Mouse (Mus musculus) gonadal fat pad, adult 2 months (tissue): ENCODE measurements around the gene Rnf11. TPM values are rescaled to one million over a fixed set of nuclear protein-coding genes. Genes with fewer than 3 reads are reported as not detected.

ENCODE experiments used
- DNase-seq: peaks from one replicate; pipeline ENCODE4 v3.0.0-alpha.2; 2012; ENCODE audit warnings: low read depth
- polyA plus RNA-seq: library from polyadenylated mRNA; depleted of rRNA; stranded (reverse); fragments of >200 nt; gene quantifications from 2 replicates; pipeline ENCODE4 v1.2.3, GENCODE M21; 2012; rRNA removed

Rnf11 gene
- polyA plus RNA-seq: 71.7 and 81.2 TPM in 2 replicates

DNA sequence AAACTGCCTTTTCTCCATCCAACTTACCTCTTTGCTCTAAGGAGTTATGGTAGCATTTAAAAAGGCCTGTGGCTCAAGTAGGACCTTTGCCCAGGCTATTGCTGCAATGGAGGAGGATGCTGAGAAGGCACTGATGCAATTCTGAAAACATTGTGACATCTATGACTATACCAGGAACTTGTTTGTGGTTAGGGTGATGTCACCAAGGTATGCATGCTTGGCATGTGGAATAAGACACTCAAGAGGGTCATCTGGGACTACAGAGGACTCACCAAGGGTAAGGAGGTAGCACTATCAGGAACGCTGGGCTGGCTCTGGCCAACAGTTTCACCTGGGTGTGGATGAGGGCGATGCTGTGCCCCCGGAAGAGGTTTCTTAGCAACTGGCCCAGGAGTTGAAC is at the start of gene Rnf11:
Rnf11 (minus strand) TSS at position 108 of the 400 bp plus-strand sequence.
- no peak for DNase-seq

DNA sequence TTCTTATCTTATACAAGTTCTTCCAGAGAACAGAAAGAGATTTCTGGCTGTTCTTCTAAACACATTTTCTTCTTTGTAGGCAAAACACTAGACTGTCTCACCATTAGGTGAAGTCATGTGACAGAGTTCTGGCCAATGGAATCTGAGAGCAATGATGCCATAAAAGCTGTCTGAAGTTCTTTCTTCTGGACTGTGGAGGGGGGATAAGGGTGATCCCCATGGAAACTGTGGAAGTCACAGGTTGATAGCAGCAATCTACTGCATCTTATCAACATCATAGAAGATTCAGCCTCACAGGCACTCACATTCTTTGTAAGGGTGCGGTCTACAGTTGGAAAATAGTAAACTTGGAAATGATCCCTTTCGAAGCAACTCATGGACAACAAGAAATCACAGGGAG is 46.6 kb upstream of the Rnf11 start, which contains the start of gene 4930522H14Rik:
4930522H14Rik (minus strand) TSS at position 187 of the 400 bp plus-strand sequence.
- no peak for DNase-seq

DNA sequence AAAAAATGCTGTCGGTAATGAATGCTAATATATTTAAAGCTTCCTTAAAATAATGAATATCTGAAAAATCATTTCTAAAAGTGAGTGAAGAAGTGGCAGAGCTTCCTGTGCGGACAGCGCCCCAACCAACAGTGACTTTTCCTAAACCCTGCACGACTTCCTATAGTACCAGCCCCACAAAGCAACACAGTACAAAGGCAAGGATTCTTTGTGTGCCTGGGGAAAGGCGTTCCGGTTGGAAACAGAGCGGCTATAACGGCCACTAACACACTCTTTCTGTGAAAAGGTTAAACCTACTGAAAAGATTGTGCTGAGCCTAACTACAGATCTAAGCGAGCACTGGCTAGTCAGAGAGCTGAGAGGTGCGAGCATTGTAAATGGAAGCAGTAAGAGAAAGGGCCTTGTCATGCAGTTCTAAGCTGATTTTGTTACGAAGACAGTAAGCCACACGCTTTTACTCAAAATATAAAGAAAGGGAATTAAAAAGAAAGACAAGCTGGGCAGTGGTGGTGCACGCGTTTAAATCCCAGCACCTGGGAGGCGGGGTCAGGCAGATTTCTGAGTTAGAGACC is 45.8 kb upstream of the Rnf11 start:
- no peak for DNase-seq

DNA sequence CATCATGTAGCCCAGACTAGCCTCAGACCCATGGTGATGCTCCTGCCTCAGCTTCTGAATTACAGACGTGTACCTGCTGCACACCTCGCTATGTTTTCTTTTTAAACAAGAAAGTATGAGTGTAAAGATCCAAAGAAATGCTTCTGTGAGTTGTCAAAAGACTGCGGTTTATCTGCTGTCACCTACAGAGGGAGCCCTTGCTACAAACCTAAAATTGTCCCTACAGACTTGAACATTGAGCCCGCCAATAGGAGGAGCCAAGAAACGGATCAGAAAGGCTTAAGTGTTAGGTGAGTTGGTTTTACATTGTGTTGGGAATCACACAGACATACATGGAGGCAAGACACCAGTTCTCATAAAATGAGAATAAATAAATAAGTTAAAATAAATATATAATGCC is 20.4 kb upstream of the Rnf11 start:
- DNase-seq: peak; percentile 42

DNA sequence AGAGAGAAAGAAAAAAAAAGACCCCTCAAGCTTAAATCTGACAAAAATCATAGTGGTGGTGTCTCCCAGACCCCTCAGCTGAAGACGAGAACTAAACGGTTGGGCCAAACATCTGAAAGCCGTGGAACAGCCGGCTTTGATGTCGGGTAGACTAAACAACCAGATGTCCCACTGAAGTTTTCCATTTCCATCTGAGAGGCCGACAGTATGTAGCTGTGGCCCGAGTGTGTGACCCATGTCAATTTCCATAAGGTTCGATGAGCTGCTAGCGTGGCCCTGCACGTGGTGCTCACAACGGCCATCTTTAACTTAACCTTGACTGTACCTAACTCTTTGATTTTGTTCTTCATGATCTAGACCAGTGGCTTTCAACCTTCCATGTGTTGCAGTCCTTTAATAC is 13.9 kb upstream of the Rnf11 start:
- DNase-seq: no peak

DNA sequence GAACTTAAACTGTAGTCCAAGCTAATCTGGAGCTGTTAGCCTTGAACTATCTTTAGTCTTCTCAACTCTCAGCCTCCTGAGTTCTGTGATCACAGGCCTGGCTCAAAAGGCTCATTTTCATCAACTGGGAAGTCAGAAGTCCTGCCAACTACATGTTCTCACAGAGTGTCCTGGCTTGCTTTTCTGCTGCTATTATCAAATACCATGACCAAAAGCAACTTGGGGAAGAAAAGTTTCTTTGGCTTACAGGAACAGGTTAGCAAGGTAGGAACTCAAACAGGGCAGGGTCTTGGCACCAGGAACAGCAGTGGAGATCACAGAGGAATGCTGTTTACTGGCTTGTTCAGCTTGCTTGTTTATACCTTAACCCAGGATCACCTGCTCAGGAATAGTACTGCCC is 9.1 kb upstream of the Rnf11 start:
- DNase-seq: no peak

DNA sequence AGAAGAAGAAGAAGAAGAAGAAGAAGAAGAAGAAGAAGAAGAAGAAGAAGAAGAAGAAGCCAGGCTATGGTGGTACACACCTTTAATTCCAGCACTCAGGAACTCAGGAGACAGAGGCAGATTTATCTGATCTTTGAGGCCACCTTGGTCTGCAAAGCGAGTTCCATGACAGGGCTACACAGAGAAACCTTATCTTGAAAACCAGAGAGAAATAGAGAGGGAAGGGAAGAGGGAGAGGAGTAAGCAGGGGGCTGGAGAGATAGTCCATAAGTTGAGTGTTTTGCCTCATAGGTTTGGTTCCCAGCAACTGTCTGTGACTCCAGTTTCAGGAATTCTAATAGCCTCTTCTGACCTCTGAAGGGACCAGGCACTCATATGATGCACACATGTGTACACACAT is 4.3 kb upstream of the Rnf11 start:
- no peak for DNase-seq

DNA sequence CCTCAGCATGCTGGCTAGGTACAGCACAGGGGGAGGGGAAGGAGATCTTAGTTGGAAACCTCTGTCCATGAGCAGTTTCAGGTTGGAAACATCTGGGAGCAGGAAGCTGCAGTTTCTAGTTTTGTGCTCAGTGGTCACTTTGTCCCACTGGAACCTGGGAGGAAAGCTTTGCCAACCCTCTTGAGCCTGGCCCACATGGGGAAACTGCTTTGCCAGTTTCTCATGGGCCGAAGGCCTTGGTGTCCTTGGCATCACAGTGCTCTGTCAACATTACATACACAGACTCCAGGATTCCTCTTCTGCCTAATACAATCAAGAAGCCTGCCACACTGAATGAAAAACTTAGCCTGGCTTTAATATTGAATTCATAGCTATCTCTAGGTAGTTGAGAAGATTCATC is 1.8 kb downstream of the Rnf11 start:
- DNase-seq: no peak

DNA sequence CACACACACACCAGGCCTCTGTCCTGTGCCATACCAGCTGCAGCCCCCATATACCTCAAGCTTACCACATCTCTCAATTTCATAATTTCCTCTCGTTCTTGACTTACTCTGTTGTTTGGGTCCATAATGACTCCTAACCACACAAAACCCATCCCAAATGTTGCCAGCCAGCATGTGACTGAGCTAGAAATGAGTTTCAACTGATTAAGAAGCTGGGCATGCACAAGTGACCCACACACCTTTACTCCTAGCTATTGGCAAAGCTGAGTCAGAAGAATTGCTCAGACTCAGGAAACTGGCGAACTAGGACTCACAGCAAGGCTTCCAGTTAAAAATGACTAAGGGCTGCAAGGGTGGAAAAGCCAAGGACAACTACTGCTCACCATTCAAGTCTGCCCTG is 3.1 kb downstream of the Rnf11 start:
- no peak for DNase-seq

DNA sequence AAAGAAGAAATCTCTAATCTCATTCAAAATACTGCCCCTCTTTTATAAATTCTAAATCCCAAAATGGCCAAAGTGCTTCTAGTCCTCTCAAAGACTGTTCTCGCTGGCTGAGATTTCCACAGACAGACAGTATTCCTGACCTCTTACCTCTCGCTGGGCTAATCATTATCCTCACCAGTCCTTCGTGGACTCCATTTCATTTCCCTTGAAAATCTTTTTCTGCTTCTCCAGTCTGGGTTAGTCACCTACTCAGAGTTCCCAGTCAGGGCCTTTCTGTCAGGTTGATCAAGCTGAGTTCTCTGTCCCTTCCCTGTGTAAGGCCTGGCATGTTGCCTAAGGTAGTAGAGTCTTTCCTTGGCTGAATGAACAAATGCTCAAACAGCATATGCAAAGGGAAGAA is 7.1 kb downstream of the Rnf11 start:
- DNase-seq: no peak

DNA sequence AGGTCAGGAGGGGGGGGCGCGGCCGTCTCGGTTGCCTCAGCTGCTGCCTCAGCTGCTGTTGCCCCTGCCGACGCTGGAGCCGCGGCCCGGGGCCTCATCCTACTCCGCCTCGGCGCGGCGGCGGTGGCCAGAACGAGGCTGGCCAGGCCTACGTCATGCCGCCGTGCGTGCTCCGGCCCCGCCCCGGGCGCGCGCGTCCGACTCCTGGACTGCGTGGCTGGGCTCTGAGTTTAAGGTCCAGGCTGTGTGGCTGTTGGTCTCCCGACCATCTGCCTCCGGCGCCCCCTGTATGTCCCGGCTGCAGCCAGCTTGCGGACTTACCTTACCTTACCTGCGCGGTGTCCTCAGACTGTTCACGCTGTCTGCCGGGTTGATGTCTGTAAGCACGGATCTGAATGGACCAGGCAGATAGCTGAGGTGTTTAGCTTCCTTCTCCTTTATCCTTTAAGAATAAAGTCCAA is 7.9 kb downstream of the Rnf11 start:
- DNase-seq: no peak

DNA sequence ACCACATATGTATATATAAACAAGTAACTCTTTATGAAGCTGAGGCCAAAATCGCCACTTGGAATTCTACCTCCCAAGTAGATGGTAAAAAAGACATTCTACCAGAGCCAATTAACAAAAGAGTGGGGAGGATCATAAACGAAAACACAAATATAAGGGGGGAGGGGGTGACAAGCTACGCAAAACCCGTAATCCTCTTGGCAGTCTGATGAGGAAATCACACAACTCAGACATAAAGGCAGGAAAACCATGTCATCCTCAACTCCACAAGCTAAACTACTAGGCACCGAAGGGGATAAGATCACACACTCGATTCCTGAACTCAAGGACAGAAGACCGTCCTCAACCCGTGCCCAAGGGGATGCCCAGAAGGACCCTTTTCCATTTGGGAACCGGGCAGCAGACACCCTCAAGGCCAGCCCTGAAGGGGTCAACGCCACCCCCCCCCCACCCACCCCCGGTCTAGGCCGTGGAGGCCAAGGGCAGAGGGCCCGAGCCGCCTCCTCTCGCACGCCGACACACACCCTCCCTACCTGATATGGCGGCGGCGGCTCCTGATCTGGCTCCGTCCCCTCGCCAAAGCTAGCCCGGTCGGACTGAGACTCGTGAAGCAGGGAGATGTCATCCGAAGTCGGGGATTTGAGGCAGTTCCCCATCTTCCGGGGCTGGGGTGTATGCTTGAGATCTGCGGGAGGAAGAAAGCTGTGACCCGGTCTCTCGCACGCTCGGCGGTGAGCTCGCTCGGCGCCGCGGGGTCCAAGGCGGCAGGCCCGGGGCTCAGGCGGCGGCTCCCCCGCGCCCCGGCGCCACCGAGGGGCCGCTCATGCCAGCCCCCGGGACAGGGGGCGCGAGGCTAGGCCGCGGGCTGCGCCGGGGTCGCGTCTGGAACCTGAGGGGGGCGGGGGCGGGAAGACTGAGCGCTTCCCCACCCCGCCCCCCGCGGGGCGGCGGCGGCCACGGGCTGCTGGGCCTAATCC is 8.7 kb downstream of the Rnf11 start:
- no peak for DNase-seq

DNA sequence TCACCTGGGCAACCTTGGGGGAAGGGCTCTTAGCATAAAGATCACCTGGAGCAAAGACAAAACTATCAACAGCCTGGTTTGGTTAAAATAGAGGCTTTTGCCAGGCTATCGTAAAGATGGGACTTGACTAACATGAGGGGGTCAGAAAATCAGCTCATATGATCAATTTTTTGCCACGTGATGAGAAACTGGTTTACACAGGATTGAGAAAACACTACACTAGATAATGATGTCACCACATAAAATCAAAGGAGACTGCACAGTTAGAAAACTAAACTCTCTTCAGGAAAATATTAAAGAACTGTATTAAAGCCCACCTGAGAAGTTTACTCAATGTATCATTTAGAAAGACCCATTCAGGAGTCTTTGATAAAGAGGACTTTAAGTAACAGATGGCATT is 9.4 kb downstream of the Rnf11 start:
- DNase-seq: no peak

DNA sequence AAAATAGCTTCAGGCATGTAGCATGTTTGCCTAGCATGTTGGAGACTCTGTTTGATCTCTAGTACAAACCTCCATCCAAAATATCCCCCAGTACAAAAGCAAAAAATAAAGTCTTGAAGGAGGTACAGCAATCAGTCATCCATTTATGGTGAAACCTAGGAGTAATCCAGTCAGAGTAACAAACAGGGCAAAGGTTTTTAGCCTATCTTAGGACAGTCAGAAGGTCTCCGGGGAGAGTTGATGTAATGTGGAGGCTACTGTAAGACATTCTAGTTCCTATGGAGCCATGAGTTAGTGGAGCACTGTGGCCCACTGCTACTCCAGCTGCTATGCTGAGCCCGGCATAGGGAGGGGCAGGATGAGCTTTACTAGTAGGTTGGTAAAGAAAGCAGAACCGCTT is 12.0 kb downstream of the Rnf11 start:
- DNase-seq: no peak

DNA sequence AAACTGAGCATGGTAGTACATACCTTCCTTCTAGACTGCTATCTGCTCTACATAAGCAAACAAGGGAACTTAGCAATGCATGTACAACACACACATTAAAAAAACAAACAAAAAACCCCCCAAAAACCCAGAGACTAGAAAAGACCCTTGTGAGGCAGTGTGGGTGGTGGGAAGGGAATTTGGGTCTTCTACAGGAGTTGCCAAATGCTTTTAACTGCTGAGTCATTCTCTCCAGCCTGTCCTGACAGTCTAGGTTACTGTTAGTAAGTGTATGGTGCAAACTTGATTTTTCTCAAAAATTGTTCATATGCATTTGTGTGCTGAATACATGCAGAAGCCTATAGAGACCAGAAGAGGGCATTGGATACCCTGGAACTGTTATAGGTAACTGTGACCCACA is 12.9 kb downstream of the Rnf11 start:
- DNase-seq: no peak

DNA sequence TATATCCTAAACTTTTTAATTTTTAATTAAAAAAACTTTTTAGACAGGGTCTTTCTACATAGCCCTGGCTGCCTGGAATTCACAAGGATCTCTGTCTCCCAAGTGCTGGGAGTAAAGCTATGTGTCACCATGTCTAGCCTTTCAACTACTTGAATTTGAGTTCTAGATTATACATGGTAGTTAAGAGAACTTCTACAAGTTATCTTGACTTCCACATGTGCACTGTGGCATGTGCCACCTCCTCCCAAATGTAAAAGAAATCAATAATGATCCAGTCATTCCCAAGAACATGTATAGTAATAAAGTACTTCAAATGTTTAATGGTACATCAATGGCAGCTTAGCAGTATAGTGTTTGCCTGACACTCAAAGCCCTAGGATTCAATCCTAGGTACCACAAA is 16.8 kb downstream of the Rnf11 start:
- DNase-seq: no peak

DNA sequence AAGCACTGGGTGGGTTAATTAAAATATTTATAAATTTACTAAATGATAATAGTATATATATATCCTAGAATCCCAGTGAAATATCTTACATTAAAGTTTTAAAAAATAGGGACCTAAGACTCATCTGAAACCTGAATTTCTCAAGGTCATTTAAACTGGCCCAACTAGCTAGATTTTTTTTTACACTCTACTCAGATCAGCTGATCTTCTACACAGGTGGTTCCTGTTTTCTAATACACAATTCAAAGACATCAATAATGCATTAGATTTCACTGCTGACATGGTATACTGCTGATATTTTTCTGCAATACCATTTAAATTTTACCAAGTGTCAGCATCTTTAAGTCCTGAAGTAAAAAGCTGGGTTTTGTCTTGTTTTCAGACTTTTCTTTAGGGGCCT is 20.6 kb downstream of the Rnf11 start:
- no peak for DNase-seq

DNA sequence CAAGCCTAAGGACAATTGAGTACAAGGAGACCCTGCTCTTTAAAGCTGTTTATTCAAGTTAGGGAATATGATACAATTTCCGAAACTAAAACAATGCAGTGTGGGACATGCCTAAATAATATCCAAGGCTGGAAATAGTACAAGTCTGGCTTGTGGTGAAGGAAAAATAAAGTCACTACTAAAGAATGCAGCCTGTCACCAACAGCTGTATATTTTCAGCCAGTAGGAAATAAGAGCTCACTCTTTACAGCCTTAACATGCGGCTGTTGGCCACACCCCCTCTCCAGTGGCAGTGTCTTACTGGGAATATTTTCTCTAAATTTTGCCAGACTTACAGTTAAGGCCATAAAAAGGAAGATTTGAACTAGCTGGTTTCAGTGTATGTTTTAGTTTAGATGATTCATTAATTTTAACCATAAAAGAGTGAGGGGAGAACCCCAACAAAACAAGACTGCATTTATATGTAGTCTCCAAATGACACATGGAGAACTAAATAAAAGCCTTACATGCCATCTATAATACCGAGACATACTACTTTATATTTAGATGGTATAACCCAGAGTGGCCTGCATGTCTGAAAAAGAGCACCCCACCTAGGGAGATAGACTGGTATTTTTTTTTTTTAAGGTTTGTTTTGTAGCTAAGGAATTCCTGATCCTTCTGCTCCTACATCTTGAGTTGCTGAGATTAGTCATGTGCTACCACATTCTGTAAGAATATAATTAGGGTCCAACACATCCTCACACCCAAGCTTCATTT is 23.9 kb downstream of the Rnf11 start:
- DNase-seq: no peak

DNA sequence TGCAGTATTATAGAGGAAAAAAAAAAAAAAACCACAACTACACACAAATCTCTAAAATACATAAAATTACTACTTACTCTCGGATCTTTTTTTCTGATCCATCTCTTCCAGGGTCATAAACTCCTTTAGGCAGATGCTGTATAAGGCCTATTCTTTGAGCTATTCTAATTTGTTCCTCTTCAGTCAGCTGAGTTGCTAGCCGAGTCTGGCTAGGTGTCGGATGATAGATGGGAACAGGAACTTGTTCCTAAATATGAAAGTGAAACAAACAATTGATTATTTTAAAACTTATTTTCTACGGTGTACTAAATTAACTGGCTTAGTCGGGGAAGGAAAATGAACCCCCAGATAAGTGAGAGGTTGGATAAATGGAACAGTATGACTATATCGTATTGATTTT is 27.7 kb downstream of the Rnf11 start:
- DNase-seq: no peak

DNA sequence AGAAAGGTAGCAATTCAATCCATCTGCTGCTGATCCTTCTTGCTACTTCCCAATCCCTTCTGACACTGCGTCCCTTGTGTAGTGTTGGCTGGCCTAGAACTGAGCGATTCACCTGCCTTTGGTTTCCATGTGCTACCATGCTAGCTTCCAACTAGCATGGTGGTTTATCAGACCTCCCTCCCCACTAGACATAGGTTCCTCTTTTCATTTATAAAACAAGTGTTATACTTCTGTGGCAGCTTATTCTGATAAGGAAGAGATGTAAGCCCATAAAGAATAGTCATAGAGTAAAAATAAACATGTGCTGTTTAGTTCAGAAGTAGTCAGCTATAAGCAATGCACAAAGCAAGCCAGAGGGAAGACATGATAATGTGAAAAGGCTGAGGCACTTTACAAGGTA is 36.0 kb downstream of the Rnf11 start:
- DNase-seq: no peak

DNA sequence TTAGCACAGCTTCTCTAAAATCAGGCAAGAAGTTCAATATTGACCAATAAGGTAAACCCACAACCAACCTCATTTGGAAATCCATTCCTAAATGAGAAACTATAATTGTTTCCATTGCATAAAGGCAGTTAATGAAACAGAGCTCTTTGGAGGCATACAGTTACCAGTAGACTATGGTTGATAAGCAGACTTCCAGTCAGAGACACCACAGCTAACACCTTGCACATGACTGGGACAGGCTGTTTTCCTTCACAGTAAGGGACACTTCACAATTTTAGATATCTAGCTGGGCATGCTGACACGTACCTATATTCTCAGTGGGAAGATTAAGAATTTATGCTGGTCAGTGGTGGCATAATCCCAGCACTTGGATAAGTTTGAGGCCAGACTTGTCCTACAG is 38.6 kb downstream of the Rnf11 start:
- DNase-seq: no peak

DNA sequence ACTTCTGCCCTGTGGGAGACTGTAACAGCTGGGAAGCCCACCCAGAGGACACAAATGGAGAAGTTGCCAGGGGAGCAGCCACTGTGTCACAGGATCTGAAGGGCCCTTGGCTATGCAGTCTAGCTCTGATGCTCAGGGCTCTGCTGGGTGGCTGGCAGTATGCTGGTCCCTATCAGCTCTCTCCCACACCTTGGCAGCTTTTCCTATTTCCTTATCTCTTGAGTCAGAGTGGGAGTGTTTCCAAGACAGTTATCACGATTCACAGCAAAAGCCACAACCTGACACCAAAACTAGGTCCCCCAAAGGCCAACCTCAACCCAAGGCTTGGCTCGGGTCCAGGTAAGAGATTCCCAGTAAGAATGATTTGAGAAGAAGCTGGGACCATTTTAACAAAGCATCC is 39.1 kb downstream of the Rnf11 start:
- no peak for DNase-seq
